Mouse (Mus musculus) thymus, postnatal 25 days (tissue): ENCODE measurements around the gene Zscan4-ps3.
"Not testable (repeated sequence)": the region's sequence is repeated elsewhere in the genome, so short reads cannot be mapped to it uniquely, and the experiment has no call there.

Experiments used
- DNase-seq: peaks from one replicate; pipeline ENCODE4 v3.0.0; 2022

Zscan4-ps3 gene

DNA sequence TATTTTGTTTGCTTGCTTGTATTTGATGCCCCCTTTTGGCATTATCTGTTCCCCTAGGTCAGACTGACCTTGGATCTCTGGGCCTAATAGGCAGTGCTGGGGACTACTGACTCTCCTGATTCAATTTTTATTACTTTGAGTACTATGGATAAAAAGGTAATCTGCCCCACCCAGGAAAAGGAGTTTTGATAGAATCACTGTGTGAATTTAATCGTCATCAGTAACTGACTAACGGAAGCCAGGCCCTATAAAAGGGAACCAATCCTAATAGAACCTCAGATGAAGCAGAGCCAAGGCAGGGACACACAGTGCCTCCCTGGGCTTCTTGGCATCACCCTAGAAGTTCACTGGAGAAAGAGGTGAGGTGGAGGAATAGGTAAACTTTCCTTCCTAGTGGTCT, at the start of gene Zscan4-ps3:
Gene Zscan4-ps3 (plus strand): TSS at position 301 of the 400 bp plus-strand sequence.
- not testable (repeated sequence) for DNase-seq

DNA sequence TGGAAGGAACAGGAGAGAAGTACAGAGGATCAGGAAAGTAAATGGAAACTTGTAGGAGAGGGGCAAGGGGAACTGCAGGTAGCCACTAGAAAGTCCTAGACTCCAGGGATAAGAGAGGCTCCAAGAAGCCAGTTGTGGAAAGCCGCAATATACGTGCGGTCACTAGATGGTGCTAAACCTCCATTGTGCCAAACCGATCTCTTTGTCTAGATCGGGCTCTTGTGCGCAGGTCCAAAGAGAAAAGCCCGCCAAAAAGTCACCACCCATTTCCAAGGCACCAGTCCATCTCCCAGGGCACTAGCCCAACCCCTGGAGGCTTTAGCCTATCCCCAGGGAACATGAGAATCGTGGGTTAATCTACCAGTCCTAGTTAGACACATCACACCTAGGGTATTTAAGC, 8.0 kb downstream of the Zscan4-ps3 start:
- not testable (repeated sequence) for DNase-seq
